Mouse (Mus musculus): ENCODE measurements around the gene Kcnf1. TPM values are rescaled to one million over a fixed set of nuclear protein-coding genes. Genes with fewer than 3 reads are reported as not detected.

The Kcnf1 gene
- polyA plus RNA-seq, 1 experiment from 2014 or later, result 0.50 TPM

DNA sequence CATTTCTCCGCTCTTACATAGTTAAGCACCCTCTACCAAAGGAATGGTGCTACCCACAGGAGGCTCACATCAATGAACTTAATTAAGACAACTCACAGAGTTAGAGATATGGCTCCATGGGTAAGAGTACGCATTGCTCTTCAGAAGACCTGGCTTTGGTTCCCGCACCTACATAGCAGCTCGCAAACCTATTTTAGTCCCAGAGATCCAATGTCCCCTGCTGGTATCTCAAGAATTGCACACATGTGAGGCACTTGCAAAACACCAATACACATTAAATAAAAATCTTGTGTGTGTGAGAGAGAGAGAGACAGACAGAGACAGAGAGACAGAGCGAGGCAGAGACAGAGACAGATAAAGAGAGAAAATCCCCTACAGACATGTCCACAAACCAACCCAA lies 21.9 kb upstream of the Kcnf1 start:
- WGBS, result 91% methylated on average over 5 of the region's 5 CpGs
- no peak for ATAC-seq (ENCODE audit: insufficient read depth, low FRiP score)

DNA sequence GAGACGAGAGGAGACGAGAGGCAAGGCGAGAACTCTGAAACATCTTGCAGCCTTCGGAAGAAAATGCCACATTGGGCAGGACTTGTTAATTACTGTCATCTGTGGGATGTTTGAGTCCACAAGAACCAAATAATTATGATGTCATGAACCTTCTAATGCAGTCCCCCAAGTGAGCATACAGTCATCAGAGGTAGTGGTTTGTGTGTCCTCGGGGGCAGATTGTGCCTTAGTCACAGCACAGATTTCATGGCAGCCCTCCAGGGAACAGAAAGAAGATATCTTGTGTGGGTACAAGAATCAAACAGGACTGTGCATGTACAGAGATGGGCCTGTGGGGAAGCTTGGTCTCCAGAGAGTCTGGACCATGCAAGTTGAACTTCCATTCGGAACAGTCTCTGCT lies 17.5 kb upstream of the Kcnf1 start:
- H3K4me1 ChIP-seq (ENCODE audit: control insufficient read depth, insufficient read depth, low read length), result no peaks in the 10 kb centered on the region
- H3K9me3 ChIP-seq (replicated peaks; ENCODE audit: control insufficient read depth, low read length), result no peaks in the 10 kb centered on the region
- ATAC-seq (ENCODE audit: insufficient read depth, low FRiP score), result no peak
- H3K4me2 ChIP-seq (ENCODE audit: low read depth, low read length), result no peak overlapping the region
- no peak overlapping the region for H3K9ac ChIP-seq (ENCODE audit: low read length)
- H3K27me3 ChIP-seq (ENCODE audit: control insufficient read depth, insufficient read depth, low read length), result no peaks in the 10 kb centered on the region
- no peak overlapping the region for H3K4me3 ChIP-seq (replicated peaks; ENCODE audit: low read length)
- no peak overlapping the region for H3K27ac ChIP-seq (ENCODE audit: low read length)
- H3K36me3 ChIP-seq (ENCODE audit: control insufficient read depth, insufficient read depth, low read length), result no peaks in the 10 kb centered on the region
- WGBS, result 88% methylated on average over 6 of the region's 6 CpGs

More for the DNA sequence above, 21.9 kb upstream of the Kcnf1 start:
- H3K9me3 ChIP-seq (replicated peaks; ENCODE audit: control insufficient read depth, low read length), result no peaks in the 10 kb centered on the region
- no peak overlapping the region for H3K27ac ChIP-seq (ENCODE audit: low read length)
- H3K4me3 ChIP-seq (replicated peaks; ENCODE audit: low read length), result no peak overlapping the region
- no peaks in the 10 kb centered on the region for H3K4me1 ChIP-seq (ENCODE audit: control insufficient read depth, insufficient read depth, low read length)
- H3K9ac ChIP-seq (ENCODE audit: low read length), result no peak overlapping the region
- no peaks in the 10 kb centered on the region for H3K27me3 ChIP-seq (ENCODE audit: control insufficient read depth, insufficient read depth, low read length)
- no peaks in the 10 kb centered on the region for H3K36me3 ChIP-seq (ENCODE audit: control insufficient read depth, insufficient read depth, low read length)
- no peak overlapping the region for H3K4me2 ChIP-seq (ENCODE audit: low read depth, low read length)

DNA sequence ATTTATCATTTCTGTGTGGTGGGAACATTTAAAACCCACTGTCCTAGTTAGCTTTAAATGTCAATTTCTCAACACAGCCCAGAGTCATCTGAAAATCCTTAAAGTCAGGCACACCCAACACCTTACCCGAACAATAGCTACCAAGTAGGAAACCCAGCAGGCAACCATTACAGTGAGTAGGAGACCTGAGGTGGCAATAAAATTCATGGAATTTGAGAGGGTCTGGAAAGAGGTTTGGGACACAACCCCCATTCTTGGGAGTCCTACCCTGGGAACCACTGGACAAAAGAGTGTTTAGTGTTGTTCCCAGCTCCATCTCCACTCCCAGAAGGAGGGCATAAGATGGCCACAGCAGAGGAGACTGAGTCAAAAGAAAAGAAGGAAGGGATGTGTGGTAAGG lies 16.6 kb upstream of the Kcnf1 start:
- Histone ChIP-seq H3K4me1 (ENCODE audit: control insufficient read depth, insufficient read depth, low read length) (no peaks in the 10 kb centered on the region), H3K9me3 (replicated peaks; ENCODE audit: control insufficient read depth, low read length) (no peaks in the 10 kb centered on the region), H3K4me3 (replicated peaks; ENCODE audit: low read length) (no peak overlapping the region), H3K27ac (ENCODE audit: low read length) (no peak overlapping the region), H3K27me3 (ENCODE audit: control insufficient read depth, insufficient read depth, low read length) (no peaks in the 10 kb centered on the region), H3K9ac (ENCODE audit: low read length) (no peak overlapping the region), H3K4me2 (ENCODE audit: low read depth, low read length) (no peak overlapping the region), H3K36me3 (ENCODE audit: control insufficient read depth, insufficient read depth, low read length) (no peaks in the 10 kb centered on the region)
- 85% methylated on average over 1 of the region's 1 CpGs for WGBS
- no peak for ATAC-seq (ENCODE audit: insufficient read depth, low FRiP score)

DNA sequence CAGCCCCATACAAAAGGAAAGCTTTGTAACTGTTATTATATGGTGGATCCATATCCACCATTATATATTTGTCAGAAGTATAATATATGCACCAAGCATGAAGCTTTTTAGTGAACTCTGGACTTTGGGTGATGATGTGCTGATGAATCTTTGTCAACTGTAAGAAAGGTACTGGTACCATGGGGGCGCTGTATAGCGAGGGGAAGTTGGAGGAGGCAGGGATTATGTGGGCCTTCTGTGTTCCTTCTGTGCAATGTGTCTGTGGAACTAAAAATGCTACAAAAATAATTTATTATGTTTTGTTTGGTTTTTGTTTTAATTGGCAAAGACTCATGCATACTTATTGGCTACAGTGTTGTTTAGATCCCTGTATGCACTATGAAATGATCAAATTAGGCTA lies 16.2 kb upstream of the Kcnf1 start:
- H3K36me3 ChIP-seq (ENCODE audit: control insufficient read depth, insufficient read depth, low read length), result no peaks in the 10 kb centered on the region
- H3K4me2 ChIP-seq (ENCODE audit: low read depth, low read length), result no peak overlapping the region
- no peak overlapping the region for H3K9ac ChIP-seq (ENCODE audit: low read length)
- H3K4me1 ChIP-seq (ENCODE audit: control insufficient read depth, insufficient read depth, low read length), result no peaks in the 10 kb centered on the region
- H3K4me3 ChIP-seq (replicated peaks; ENCODE audit: low read length), result no peak overlapping the region
- 87% methylated on average over 2 of the region's 2 CpGs for WGBS
- H3K9me3 ChIP-seq (replicated peaks; ENCODE audit: control insufficient read depth, low read length), result no peaks in the 10 kb centered on the region
- H3K27ac ChIP-seq (ENCODE audit: low read length), result no peak overlapping the region
- no peak for ATAC-seq (ENCODE audit: insufficient read depth, low FRiP score)
- no peaks in the 10 kb centered on the region for H3K27me3 ChIP-seq (ENCODE audit: control insufficient read depth, insufficient read depth, low read length)

DNA sequence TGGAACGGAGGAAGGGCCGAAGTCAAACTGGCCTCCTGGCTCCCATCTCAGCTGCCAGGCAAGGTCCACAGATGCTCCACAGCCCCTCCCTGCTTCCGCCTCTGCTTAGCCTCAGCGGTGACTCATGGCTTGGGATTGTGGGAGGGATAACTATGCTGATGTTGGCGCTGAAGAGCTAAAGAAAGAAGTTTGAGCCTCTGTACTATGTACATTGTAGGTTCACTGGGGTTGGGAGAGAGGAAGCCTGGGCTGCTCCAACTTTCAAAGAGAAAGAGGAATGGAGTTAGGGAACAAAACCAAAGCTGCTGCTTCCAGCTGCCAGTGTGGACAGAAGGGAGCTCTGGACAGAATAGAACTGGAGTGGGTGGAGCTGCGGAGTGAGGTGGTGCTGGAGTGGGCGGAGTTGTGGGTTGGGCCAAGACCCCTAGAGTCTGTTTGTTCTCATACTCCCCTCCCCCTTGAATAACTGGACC lies 7.7 kb upstream of the Kcnf1 start:
- Histone ChIP-seq H3K27ac (ENCODE audit: low read length) (peak overlapping the region; percentile 53), H3K27me3 (ENCODE audit: control insufficient read depth, insufficient read depth, low read length) (no peaks in the 10 kb centered on the region)

DNA sequence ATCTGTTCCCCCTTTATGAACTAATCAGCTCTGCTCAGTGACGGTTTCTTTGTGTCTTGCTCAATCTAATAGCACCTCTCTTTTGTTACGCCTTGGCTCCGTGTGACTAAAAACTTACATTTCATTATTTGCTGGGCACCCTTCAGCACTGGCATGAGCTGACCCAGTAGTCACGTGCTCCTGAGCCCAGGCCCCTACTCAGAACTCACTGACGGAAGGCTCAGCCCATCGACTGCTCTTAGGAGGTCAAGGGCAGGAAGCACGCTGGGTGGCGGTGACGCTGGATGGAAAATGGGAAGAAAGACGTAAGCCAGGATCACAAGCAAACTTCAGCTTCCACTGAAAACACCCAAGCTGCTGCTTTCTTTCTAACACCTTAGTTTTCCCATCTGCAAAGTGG lies 7.1 kb upstream of the Kcnf1 start:
- no peaks in the 10 kb centered on the region for H3K27me3 ChIP-seq (ENCODE audit: control insufficient read depth, insufficient read depth, low read length)
- 52% methylated on average over 10 of the region's 10 CpGs for WGBS
- no peak overlapping the region for H3K4me3 ChIP-seq (replicated peaks; ENCODE audit: low read length)
- no peaks in the 10 kb centered on the region for H3K9me3 ChIP-seq (replicated peaks; ENCODE audit: control insufficient read depth, low read length)
- ATAC-seq (ENCODE audit: insufficient read depth, low FRiP score), result no peak
- no peak overlapping the region for H3K9ac ChIP-seq (ENCODE audit: low read length)
- H3K27ac ChIP-seq (ENCODE audit: low read length), result no peak overlapping the region
- H3K36me3 ChIP-seq (ENCODE audit: control insufficient read depth, insufficient read depth, low read length), result no peaks in the 10 kb centered on the region
- H3K4me2 ChIP-seq (ENCODE audit: low read depth, low read length), result peak overlapping the region; percentile 25; the same call in 1 of the 2 replicates
- peaks cover 10% of the 10 kb centered on the region; the same call in 1 of the 2 replicates for H3K4me1 ChIP-seq (ENCODE audit: control insufficient read depth, insufficient read depth, low read length)

More for the DNA sequence above, 7.7 kb upstream of the Kcnf1 start:
- Histone ChIP-seq H3K9ac (ENCODE audit: low read length) (no peak overlapping the region), H3K4me1 (ENCODE audit: control insufficient read depth, insufficient read depth, low read length) (peaks cover 10% of the 10 kb centered on the region; the same call in 1 of the 2 replicates), H3K36me3 (ENCODE audit: control insufficient read depth, insufficient read depth, low read length) (no peaks in the 10 kb centered on the region), H3K4me2 (ENCODE audit: low read depth, low read length) (peak overlapping the region; percentile 25), H3K9me3 (replicated peaks; ENCODE audit: control insufficient read depth, low read length) (no peaks in the 10 kb centered on the region), H3K4me3 (replicated peaks; ENCODE audit: low read length) (no peak overlapping the region)
- ATAC-seq (ENCODE audit: insufficient read depth, low FRiP score), result peak; percentile 96
- 6% methylated on average over 7 of the region's 7 CpGs for WGBS

DNA sequence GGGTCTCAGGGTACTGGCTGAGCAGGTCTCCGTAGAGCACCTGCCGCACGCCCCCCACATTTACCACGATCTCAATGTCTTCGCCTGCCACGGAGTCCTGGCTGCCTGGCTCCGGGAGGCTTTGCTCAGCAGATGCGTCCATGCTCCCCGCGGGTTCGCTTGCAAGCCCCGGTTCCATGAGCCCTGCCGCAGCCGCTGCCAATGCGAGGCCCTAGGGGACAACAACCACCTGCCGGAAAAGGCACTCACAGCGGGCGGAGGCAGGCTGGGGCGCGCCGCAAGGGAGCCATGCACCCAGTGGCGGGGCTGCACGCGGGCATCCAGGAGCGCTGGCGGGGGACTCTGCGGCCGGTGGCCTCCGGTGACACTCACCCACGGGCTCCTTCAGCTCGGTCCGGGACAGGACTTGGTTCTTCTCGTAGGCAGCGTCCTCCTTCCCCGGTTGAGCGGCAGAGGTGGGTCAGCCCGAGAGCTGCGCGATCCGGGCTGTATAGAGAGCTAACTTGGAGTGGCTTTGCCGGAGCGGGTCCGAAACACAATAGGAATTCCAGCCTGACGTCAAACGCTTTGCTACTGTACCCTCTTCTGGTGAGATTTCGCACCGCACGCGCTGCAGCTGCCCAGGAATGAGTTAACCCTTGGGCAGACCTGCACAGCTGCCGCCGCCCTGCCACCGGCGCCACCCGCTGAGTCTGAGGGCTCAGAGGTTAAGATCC lies 489 bp downstream of the Kcnf1 start:
- Histone ChIP-seq H3K4me1 (ENCODE audit: control insufficient read depth, insufficient read depth, low read length) (peaks cover 4% of the 10 kb centered on the region), H3K4me3 (replicated peaks; ENCODE audit: low read length) (peak overlapping the region; percentile 51), H3K9me3 (replicated peaks; ENCODE audit: control insufficient read depth, low read length) (no peaks in the 10 kb centered on the region), H3K27me3 (ENCODE audit: control insufficient read depth, insufficient read depth, low read length) (peaks cover 26% of the 10 kb centered on the region), H3K27ac (ENCODE audit: low read length) (no peak overlapping the region), H3K9ac (ENCODE audit: low read length) (peak overlapping the region; percentile 47; the same call in 1 of the 2 replicates), H3K4me2 (ENCODE audit: low read depth, low read length) (peak overlapping the region; percentile 94), H3K36me3 (ENCODE audit: control insufficient read depth, insufficient read depth, low read length) (no peaks in the 10 kb centered on the region)
- WGBS, result 1% methylated on average over 54 of the region's 54 CpGs
- ATAC-seq (ENCODE audit: insufficient read depth, low FRiP score), result peak; percentile 16; the same call in 1 of the 2 replicates

DNA sequence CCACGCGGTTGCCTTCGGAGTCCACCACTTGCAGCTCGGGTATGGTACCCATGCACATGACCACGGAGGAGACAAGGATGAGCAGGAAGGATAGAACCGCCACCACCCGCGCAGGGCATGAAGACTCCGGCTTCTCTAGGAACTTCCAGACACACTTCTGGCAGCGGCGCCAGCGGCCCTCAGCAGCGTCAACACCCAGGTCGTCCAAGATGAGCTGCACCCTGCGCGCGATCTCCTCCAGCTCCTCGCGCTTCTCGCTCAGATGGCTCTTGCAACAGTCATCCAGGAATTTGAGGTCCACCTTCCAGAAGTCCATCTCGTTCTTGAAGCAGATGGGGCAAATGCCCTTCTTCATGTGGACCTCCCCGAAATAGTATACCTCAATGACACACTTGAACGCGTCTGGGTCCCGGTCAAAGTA lies 1.1 kb downstream of the Kcnf1 start:
- peak overlapping the region; percentile 47; the same call in 1 of the 2 replicates for H3K9ac ChIP-seq (ENCODE audit: low read length)
- no peaks in the 10 kb centered on the region for H3K36me3 ChIP-seq (ENCODE audit: control insufficient read depth, insufficient read depth, low read length)
- ATAC-seq (ENCODE audit: insufficient read depth, low FRiP score), result no peak
- no peaks in the 10 kb centered on the region for H3K9me3 ChIP-seq (replicated peaks; ENCODE audit: control insufficient read depth, low read length)
- WGBS, result 11% methylated on average over 25 of the region's 25 CpGs
- H3K4me3 ChIP-seq (replicated peaks; ENCODE audit: low read length), result peak overlapping the region; percentile 51
- H3K27me3 ChIP-seq (ENCODE audit: control insufficient read depth, insufficient read depth, low read length), result peaks cover 26% of the 10 kb centered on the region
- H3K4me1 ChIP-seq (ENCODE audit: control insufficient read depth, insufficient read depth, low read length), result peaks cover 4% of the 10 kb centered on the region
- no peak overlapping the region for H3K27ac ChIP-seq (ENCODE audit: low read length)
- peak overlapping the region; percentile 94 for H3K4me2 ChIP-seq (ENCODE audit: low read depth, low read length)

DNA sequence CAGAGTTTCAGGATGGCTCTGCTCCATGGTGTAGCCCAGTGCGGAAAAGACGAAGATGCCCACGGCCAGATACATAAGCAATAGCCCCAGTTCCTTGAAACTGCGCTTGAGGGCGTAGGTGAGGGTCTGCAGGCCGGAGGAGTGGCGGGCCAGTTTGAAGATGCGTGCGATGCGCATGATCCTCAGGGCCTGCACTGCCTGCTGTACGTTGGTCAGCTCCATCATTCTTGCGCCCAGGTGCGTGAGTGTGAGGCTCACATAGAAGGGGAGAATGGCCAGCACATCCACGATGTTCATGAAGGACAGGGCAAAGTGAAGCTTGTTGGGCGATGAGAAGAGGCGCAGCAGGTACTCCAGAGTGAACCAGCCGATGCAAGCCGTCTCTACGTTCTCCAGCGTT lies 1.6 kb downstream of the Kcnf1 start:
- 75% methylated on average over 20 of the region's 20 CpGs for WGBS
- peak overlapping the region; percentile 94; the same call in 1 of the 2 replicates for H3K4me2 ChIP-seq (ENCODE audit: low read depth, low read length)

More for the DNA sequence above, 1.6 kb downstream of the Kcnf1 start:
- H3K9ac ChIP-seq (ENCODE audit: low read length), result no peak overlapping the region
- H3K27ac ChIP-seq (ENCODE audit: low read length), result no peak overlapping the region
- H3K9me3 ChIP-seq (replicated peaks; ENCODE audit: control insufficient read depth, low read length), result no peaks in the 10 kb centered on the region
- peaks cover 4% of the 10 kb centered on the region for H3K4me1 ChIP-seq (ENCODE audit: control insufficient read depth, insufficient read depth, low read length)
- H3K27me3 ChIP-seq (ENCODE audit: control insufficient read depth, insufficient read depth, low read length), result peaks cover 26% of the 10 kb centered on the region
- H3K36me3 ChIP-seq (ENCODE audit: control insufficient read depth, insufficient read depth, low read length), result no peaks in the 10 kb centered on the region
- peak overlapping the region; percentile 51; the same call in 1 of the 2 replicates for H3K4me3 ChIP-seq (replicated peaks; ENCODE audit: low read length)
- ATAC-seq (ENCODE audit: insufficient read depth, low FRiP score), result no peak

All from stomach, embryonic 16.5 days (tissue).